Mouse (Mus musculus) MEL (cell line): ENCODE results near the gene Map4. TPM values are rescaled to one million over a fixed set of nuclear protein-coding genes. Genes with fewer than 3 reads are reported as not detected.

Source experiments
- DNase-seq: peaks from one replicate; pipeline ENCODE4 v3.0.0; 2011; ENCODE audit warnings: low read depth, low spot score
- H3K27ac ChIP-seq: 2 replicates; pipeline ENCODE4 v1.5.1; 2012; ENCODE audit warnings: low read depth, mild to moderate bottlenecking, control low read depth, low read length, moderate library complexity; ENCODE audit not compliant: control insufficient read depth
- H3K27me3 ChIP-seq, 2 experiments: fragments of 150-350 bp in 1 of 2; sonication (generic) in 1 of 2; 2 replicates each; pipeline ENCODE4 v1.6.1; 2012; ENCODE audit warnings: low read length in 2 of 2, mild to moderate bottlenecking in 2 of 2, improper control_type of control experiment in 1 of 2, moderate library complexity in 1 of 2; ENCODE audit not compliant: insufficient read depth in 2 of 2, control insufficient read depth in 1 of 2
- H3K36me3 ChIP-seq, 2 experiments: 2 replicates each; pipeline ENCODE4 v1.6.1; 2012 to 2014; ENCODE audit warnings: low read length in 2 of 2, improper control_type of control experiment in 1 of 2, inconsistent platforms in 1 of 2, mild to moderate bottlenecking in 1 of 2; ENCODE audit not compliant: insufficient read depth in 2 of 2, control insufficient read depth in 1 of 2
- H3K4me1 ChIP-seq, 2 experiments: fragments of 150-350 bp in 1 of 2; sonication (generic) in 1 of 2; 2 replicates each; pipeline ENCODE4 v1.6.1; 2012; ENCODE audit warnings: low read length in 2 of 2, improper control_type of control experiment in 1 of 2, mild to moderate bottlenecking in 1 of 2; ENCODE audit not compliant: insufficient read depth in 2 of 2, control insufficient read depth in 1 of 2
- H3K4me3 ChIP-seq, 2 experiments: fragments of 150-350 bp in 1 of 2; sonication (generic) in 1 of 2; 2 replicates each; pipeline ENCODE4 v1.5.1; 2012; ENCODE audit warnings: low read depth in 2 of 2, low read length in 2 of 2, mild to moderate bottlenecking in 2 of 2, moderate library complexity in 2 of 2, control low read depth in 1 of 2, improper control_type of control experiment in 1 of 2; ENCODE audit not compliant: control insufficient read depth in 1 of 2, insufficient read depth in 1 of 2
- H3K79me2 ChIP-seq: 2 replicates; pipeline ENCODE4 v1.6.1; 2012; ENCODE audit warnings: mild to moderate bottlenecking, low read length, moderate library complexity; ENCODE audit not compliant: control insufficient read depth, poor library complexity, insufficient read depth
- H3K9ac ChIP-seq: 2 replicates; pipeline ENCODE4 v1.6.1; 2012; ENCODE audit warnings: low read depth, mild to moderate bottlenecking, control low read depth, low read length, moderate library complexity; ENCODE audit not compliant: control insufficient read depth, poor library complexity, severe bottlenecking
- H3K9me3 ChIP-seq: fragments of 150-350 bp; sonication (generic); replicated peaks from 2 replicates; pipeline ENCODE4 v1.6.1; 2012; ENCODE audit warnings: mild to moderate bottlenecking, low read length, improper control_type of control experiment, moderate library complexity; ENCODE audit not compliant: insufficient read depth
- BHLHE40 ChIP-seq: IDR thresholded peaks from 2 replicates; pipeline ENCODE4 v1.6.1; 2012; ENCODE audit warnings: low read depth, mild to moderate bottlenecking, inconsistent platforms, low read length, improper control_type of control experiment, borderline replicate concordance
- CHD1 ChIP-seq: IDR thresholded peaks from 2 replicates; pipeline ENCODE4 v1.6.1; 2012; ENCODE audit warnings: low read depth, mild to moderate bottlenecking, inconsistent platforms, low read length, improper control_type of control experiment
- E2F4 ChIP-seq: IDR thresholded peaks from 2 replicates; pipeline ENCODE4 v1.6.1; 2011; ENCODE audit warnings: low read depth, low read length, improper control_type of control experiment, borderline replicate concordance
- ELF1 ChIP-seq: IDR thresholded peaks from 2 replicates; pipeline ENCODE4 v1.6.1; 2014; ENCODE audit warnings: low read depth, mild to moderate bottlenecking, inconsistent platforms, low read length, improper control_type of control experiment, moderate library complexity
- EP300 ChIP-seq, 2 experiments: IDR thresholded peaks; 2 replicates each; pipeline ENCODE4 v1.6.1; 2011; ENCODE audit warnings: improper control_type of control experiment in 2 of 2, low read length in 2 of 2, low read depth in 1 of 2, mild to moderate bottlenecking in 1 of 2
- GABPA ChIP-seq: IDR thresholded peaks from 2 replicates; pipeline ENCODE4 v1.6.1; 2012; ENCODE audit warnings: low read depth, mild to moderate bottlenecking, inconsistent platforms, low read length, improper control_type of control experiment, moderate library complexity
- GATA1 ChIP-seq: IDR thresholded peaks from 2 replicates; pipeline ENCODE4 v1.6.1; 2011; ENCODE audit warnings: low read depth, low read length, improper control_type of control experiment
- JUND ChIP-seq: IDR thresholded peaks from 2 replicates; pipeline ENCODE4 v1.6.1; 2011; ENCODE audit warnings: low read depth, mild to moderate bottlenecking, improper control_type of control experiment, low read length
- MAX ChIP-seq: IDR thresholded peaks from 2 replicates; pipeline ENCODE4 v1.6.1; 2011; ENCODE audit warnings: low read length, improper control_type of control experiment
- MXI1 ChIP-seq: IDR thresholded peaks from 2 replicates; pipeline ENCODE4 v1.6.1; 2011; ENCODE audit warnings: mild to moderate bottlenecking, low read depth, low read length, improper control_type of control experiment
- MYC ChIP-seq: IDR thresholded peaks from 2 replicates; pipeline ENCODE4 v1.6.1; 2011; ENCODE audit warnings: low read depth, mild to moderate bottlenecking, low read length, improper control_type of control experiment, moderate library complexity
- NELFE ChIP-seq: IDR thresholded peaks from 2 replicates; pipeline ENCODE4 v1.6.1; 2011; ENCODE audit warnings: low read depth, low read length, improper control_type of control experiment
- POLR2A ChIP-seq, 2 experiments: IDR thresholded peaks; 2 replicates each; pipeline ENCODE4 v1.6.1; 2011 to 2012; ENCODE audit warnings: low read length in 2 of 2, mild to moderate bottlenecking in 2 of 2, control low read depth in 1 of 2, improper control_type of control experiment in 1 of 2, low read depth in 1 of 2, moderate library complexity in 1 of 2; ENCODE audit not compliant: control insufficient read depth in 1 of 2, insufficient read depth in 1 of 2, poor library complexity in 1 of 2
- POLR2AphosphoS2 ChIP-seq: IDR thresholded peaks from 2 replicates; pipeline ENCODE4 v1.6.1; 2011; ENCODE audit warnings: low read length, improper control_type of control experiment
- POLR2AphosphoS5 ChIP-seq: IDR thresholded peaks from 2 replicates; pipeline ENCODE4 v1.6.1; 2012; ENCODE audit warnings: low read depth, borderline replicate concordance, mild to moderate bottlenecking, inconsistent platforms, low read length, moderate library complexity, mixed read lengths
- RAD21 ChIP-seq: IDR thresholded peaks from 2 replicates; pipeline ENCODE4 v1.6.1; 2011; ENCODE audit warnings: mild to moderate bottlenecking, low read depth, low read length, improper control_type of control experiment
- RCOR1 ChIP-seq: IDR thresholded peaks from 2 replicates; pipeline ENCODE4 v1.6.1; 2012; ENCODE audit warnings: low read depth, mild to moderate bottlenecking, inconsistent platforms, low read length, improper control_type of control experiment
- TBP ChIP-seq: IDR thresholded peaks from 2 replicates; pipeline ENCODE4 v1.8.0; 2011; ENCODE audit warnings: low read depth, low read length, improper control_type of control experiment
- UBTF ChIP-seq: IDR thresholded peaks from 2 replicates; pipeline ENCODE4 v1.6.1; 2012; ENCODE audit warnings: low read depth, mild to moderate bottlenecking, inconsistent platforms, low read length, improper control_type of control experiment, moderate library complexity, borderline replicate concordance; ENCODE audit not compliant: insufficient read depth
- USF2 ChIP-seq, 2 experiments: IDR thresholded peaks; 2 replicates each; pipeline ENCODE4 v1.6.1; 2011 to 2012; ENCODE audit warnings: improper control_type of control experiment in 2 of 2, low read length in 2 of 2, borderline replicate concordance in 1 of 2, inconsistent platforms in 1 of 2, low read depth in 1 of 2, mild to moderate bottlenecking in 1 of 2; ENCODE audit not compliant: insufficient read depth in 1 of 2
- ZMIZ1 ChIP-seq: IDR thresholded peaks from 2 replicates; pipeline ENCODE4 v1.6.1; 2012; ENCODE audit warnings: low read depth, mild to moderate bottlenecking, inconsistent platforms, low read length, improper control_type of control experiment, moderate library complexity
- ZNF384 ChIP-seq: IDR thresholded peaks from 2 replicates; pipeline ENCODE4 v1.6.1; 2012; ENCODE audit warnings: low read depth, mild to moderate bottlenecking, inconsistent platforms, low read length, improper control_type of control experiment
- polyA plus RNA-seq, 2 experiments: library from polyadenylated mRNA; stranded (reverse) in 1 of 2; unstranded in 1 of 2; fragments of >175 nt in 1 of 2; fragments of >200 nt in 1 of 2; gene quantifications; 2 replicates each; pipeline versions ENCODE4 v1.2.1 to v1.2.4; 2012; ENCODE audit warnings: low replicate concordance in 2 of 2, low read depth in 1 of 2; ENCODE audit not compliant: insufficient read length in 2 of 2, insufficient read depth in 1 of 2, missing spikeins in 1 of 2
- total RNA-seq: library from RNA; depleted of rRNA; stranded (reverse); fragments of 300-350 nt; gene quantifications from 2 replicates; pipeline ENCODE4 v1.2.3, GENCODE M21; 2012

Map4 gene
- total and polyA plus RNA-seq, 3 experiments, result 14.5 to 47.8 TPM; not detected in 1

DNA sequence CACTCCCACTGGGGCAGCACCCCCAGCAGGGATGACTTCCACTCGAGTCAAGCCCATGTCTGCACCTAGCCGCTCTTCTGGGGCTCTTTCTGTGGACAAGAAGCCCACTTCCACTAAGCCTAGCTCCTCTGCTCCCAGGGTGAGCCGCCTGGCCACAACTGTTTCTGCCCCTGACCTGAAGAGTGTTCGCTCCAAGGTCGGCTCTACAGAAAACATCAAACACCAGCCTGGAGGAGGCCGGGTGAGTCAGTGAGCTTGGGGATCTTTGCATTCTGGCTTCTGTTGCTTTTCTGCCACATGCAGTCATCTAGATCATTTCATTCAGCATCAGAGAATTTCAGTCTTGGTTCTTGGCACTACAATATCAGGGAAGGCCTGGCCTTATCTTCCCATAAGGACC is 137.5 kb downstream of the Map4 start:
- DNase-seq, result no peak
- no peak overlapping the region for H3K4me3 ChIP-seq
- no peaks in the 10 kb centered on the region for H3K79me2 ChIP-seq
- TF ChIP-seq MYC (no peak), JUND (no peak), POLR2A (IDR thresholded peaks at IDR 0.05; ENCODE audit: control insufficient read depth in 1 of 2, insufficient read depth in 1 of 2, low read depth in 1 of 2, low read length in 2 of 2, poor library complexity in 1 of 2) (no peak), POLR2AphosphoS2 (no peak), ZMIZ1 (no peak), UBTF (no peak), NELFE (no peak), GABPA (no peak), BHLHE40 (no peak), RCOR1 (no peak), MAX (no peak), RAD21 (no peak), E2F4 (no peak), EP300 (IDR thresholded peaks at IDR 0.05; ENCODE audit: low read depth in 1 of 2, low read length in 2 of 2) (no peak), POLR2AphosphoS5 (no peak)
- H3K9ac ChIP-seq, result no peak overlapping the region
- no peaks in the 10 kb centered on the region for H3K27me3 ChIP-seq
- no peaks in the 10 kb centered on the region for H3K36me3 ChIP-seq
- no peaks in the 10 kb centered on the region for H3K9me3 ChIP-seq
- H3K27ac ChIP-seq, result no peak overlapping the region
- peaks cover 0 to 5% of the 10 kb centered on the region in 2 experiments; a peak in 1 of 4 replicates for H3K4me1 ChIP-seq

DNA sequence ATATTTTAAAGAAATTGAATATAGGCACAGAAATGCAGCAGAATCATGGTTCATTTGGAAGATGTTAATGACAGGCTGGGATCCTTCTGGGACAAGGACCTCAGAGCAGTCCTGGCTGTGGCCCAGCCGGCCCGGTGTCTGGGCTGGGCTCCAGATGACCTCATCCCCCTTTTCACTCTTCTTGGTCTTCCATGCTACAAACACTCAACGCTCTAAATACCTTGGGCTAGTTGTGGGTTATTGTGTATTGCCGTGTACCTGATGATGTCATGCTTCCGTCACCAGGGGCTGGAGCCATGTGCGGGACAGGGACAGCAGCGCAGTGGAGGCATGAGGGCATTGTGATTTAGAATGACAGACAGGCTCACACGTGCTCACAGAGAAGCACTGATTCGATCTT is 139.1 kb downstream of the Map4 start:
- no peak overlapping the region for H3K9ac ChIP-seq
- no peak overlapping the region for H3K27ac ChIP-seq
- no peak for DNase-seq
- no peaks in the 10 kb centered on the region for H3K79me2 ChIP-seq
- H3K4me3 ChIP-seq, result no peak overlapping the region
- H3K4me1 ChIP-seq, result peaks cover 0 to 5% of the 10 kb centered on the region in 2 experiments; a peak in 1 of 4 replicates
- no peaks in the 10 kb centered on the region for H3K27me3 ChIP-seq
- TF ChIP-seq ZMIZ1 (no peak), ZNF384 (no peak), MYC (no peak)
- no peaks in the 10 kb centered on the region for H3K9me3 ChIP-seq
- no peaks in the 10 kb centered on the region for H3K36me3 ChIP-seq

GRCm38 (mm10) chr9:110071011-110071410 is 139.8 kb downstream of the Map4 start:
- Histone ChIP-seq H3K9me3 (no peaks in the 10 kb centered on the region), H3K36me3 (no peaks in the 10 kb centered on the region)
- TF ChIP-seq GATA1 (no peak), MXI1 (no peak), USF2 (IDR thresholded peaks at IDR 0.05; ENCODE audit: borderline replicate concordance in 1 of 2, insufficient read depth in 1 of 2, low read depth in 1 of 2, low read length in 2 of 2) (no peak), CHD1 (no peak), ZMIZ1 (no peak), POLR2AphosphoS5 (no peak), EP300 (IDR thresholded peaks at IDR 0.05; ENCODE audit: low read depth in 1 of 2, low read length in 2 of 2) (no peak), TBP (no peak), MAX (no peak), ELF1 (no peak), E2F4 (no peak)
- TF ChIP-seq, all 39 proteins: peak for 0
- H3K9ac ChIP-seq, result no peak overlapping the region
- no peak overlapping the region for H3K27ac ChIP-seq
- H3K4me3 ChIP-seq, result no peak overlapping the region
- no peaks in the 10 kb centered on the region for H3K79me2 ChIP-seq
- H3K4me1 ChIP-seq, result peaks cover 0 to 5% of the 10 kb centered on the region in 2 experiments; a peak in 1 of 4 replicates
- no peak for DNase-seq
- no peaks in the 10 kb centered on the region for H3K27me3 ChIP-seq
